Mouse (Mus musculus): ENCODE data around the gene Timm10b. TPM values are rescaled to one million over a fixed set of nuclear protein-coding genes. Genes with fewer than 3 reads are reported as not detected.
A peak's percentile ranks its signal among the peaks of the same experiment; 100 is the strongest.

Timm10b gene
- polyA plus RNA-seq, 1 experiment from 2014 or later, result 199 TPM

GRCm38 (mm10) chr7:105625397-105625796, 14.5 kb upstream of the Timm10b start:
- Histone ChIP-seq H3K27me3 (replicated peaks) (no peaks in the 10 kb centered on the region), H3K4me3 (replicated peaks) (no peak overlapping the region), H3K9me3 (no peaks in the 10 kb centered on the region), H3K36me3 (peaks cover 26% of the 10 kb centered on the region; the same call in 1 of the 2 replicates), H3K27ac (no peak overlapping the region), H3K4me2 (no peak overlapping the region), H3K4me1 (0 out of 2 replicates have a peak, but pooled peaks cover 6% of the 10 kb centered on the region), H3K9ac (no peak overlapping the region)
- WGBS, result 73% methylated on average over 6 of the region's 6 CpGs
- ATAC-seq (ENCODE audit: insufficient read depth, low FRiP score, low read depth), result no peak

- no peak overlapping the region for H3K27ac ChIP-seq
- peaks cover 12% of the 10 kb centered on the region; the same call in 1 of the 2 replicates for H3K36me3 ChIP-seq
- no peak overlapping the region for H3K4me3 ChIP-seq (replicated peaks)
- 10% methylated on average over 3 of the region's 3 CpGs for WGBS
- H3K4me1 ChIP-seq, result peaks cover 6% of the 10 kb centered on the region; the same call in 1 of the 2 replicates
- H3K4me2 ChIP-seq, result no peak overlapping the region
- no peak overlapping the region for H3K9ac ChIP-seq
- no peaks in the 10 kb centered on the region for H3K9me3 ChIP-seq
- no peaks in the 10 kb centered on the region for H3K27me3 ChIP-seq (replicated peaks)
- ATAC-seq (ENCODE audit: insufficient read depth, low FRiP score, low read depth), result 0 out of 2 replicates have a peak, but pooled peaks have one; percentile 12
These were observed 11.2 kb upstream of the Timm10b start for GRCm38 (mm10) chr7:105628633-105629032.

- Histone ChIP-seq H3K27ac (no peak overlapping the region), H3K9me3 (no peaks in the 10 kb centered on the region), H3K27me3 (replicated peaks) (no peaks in the 10 kb centered on the region), H3K4me1 (peaks cover 9% of the 10 kb centered on the region; the same call in 1 of the 2 replicates), H3K9ac (no peak overlapping the region; the same call in 1 of the 2 replicates), H3K4me3 (replicated peaks) (peak overlapping the region; percentile 73), H3K36me3 (peaks cover 16% of the 10 kb centered on the region; the same call in 1 of the 2 replicates), H3K4me2 (peak overlapping the region; percentile 85)
- 28% methylated on average over 4 of the region's 4 CpGs for WGBS
- ATAC-seq (ENCODE audit: insufficient read depth, low FRiP score, low read depth), result no peak
These were observed 7.3 kb upstream of the Timm10b start for GRCm38 (mm10) chr7:105632551-105632972.

GRCm38 (mm10) chr7:105633127-105633800, 6.6 kb upstream of the Timm10b start, which contains the start of gene Trim3:
Gene Trim3 (minus strand): TSS chr7:105633571.
- Histone ChIP-seq H3K4me2 (peak within 1 kb of the TSS; percentile 85), H3K4me3 (replicated peaks) (peak within 1 kb of the TSS; percentile 73), H3K9me3 (no peaks in the 10 kb centered on the region), H3K27ac (peak within 1 kb of the TSS; percentile 74), H3K36me3 (peaks cover 16% of the 10 kb centered on the region; the same call in 1 of the 2 replicates), H3K4me1 (peaks cover 9% of the 10 kb centered on the region; the same call in 1 of the 2 replicates), H3K9ac (peak within 1 kb of the TSS; percentile 62; the same call in 1 of the 2 replicates), H3K27me3 (replicated peaks) (no peaks in the 10 kb centered on the region)
- peak; percentile 91 for ATAC-seq (ENCODE audit: insufficient read depth, low FRiP score, low read depth)
- WGBS, result 2% methylated on average over 44 of the region's 71 CpGs

- Histone ChIP-seq H3K4me1 (peaks cover 12% of the 10 kb centered on the region), H3K36me3 (peaks cover 16% of the 10 kb centered on the region; the same call in 1 of the 2 replicates), H3K4me2 (peak overlapping the region; percentile 85), H3K4me3 (replicated peaks) (peak overlapping the region; percentile 73), H3K27ac (peak overlapping the region; percentile 74), H3K9ac (peak overlapping the region; percentile 62; the same call in 1 of the 2 replicates), H3K9me3 (no peaks in the 10 kb centered on the region), H3K27me3 (replicated peaks) (no peaks in the 10 kb centered on the region)
- no peak; the same call in 1 of the 2 replicates for ATAC-seq (ENCODE audit: insufficient read depth, low FRiP score, low read depth)
- WGBS, result 7% methylated on average over 10 of the region's 10 CpGs
These were observed 6.1 kb upstream of the Timm10b start for GRCm38 (mm10) chr7:105633801-105634135.

GRCm38 (mm10) chr7:105634272-105634920, 5.5 kb upstream of the Timm10b start:
- Histone ChIP-seq H3K36me3 (peaks cover 16% of the 10 kb centered on the region; the same call in 1 of the 2 replicates), H3K9ac (no peak overlapping the region; the same call in 1 of the 2 replicates), H3K27me3 (replicated peaks) (no peaks in the 10 kb centered on the region), H3K4me1 (peaks cover 11% of the 10 kb centered on the region), H3K4me3 (replicated peaks) (no peak overlapping the region; the same call in 1 of the 2 replicates), H3K27ac (no peak overlapping the region), H3K4me2 (peak overlapping the region; percentile 85), H3K9me3 (no peaks in the 10 kb centered on the region)
- ATAC-seq (ENCODE audit: insufficient read depth, low FRiP score, low read depth), result no peak
- WGBS, result 51% methylated on average over 9 of the region's 9 CpGs

- Histone ChIP-seq H3K4me3 (replicated peaks) (no peak overlapping the region), H3K4me1 (peaks cover 16% of the 10 kb centered on the region), H3K4me2 (no peak overlapping the region), H3K27ac (no peak overlapping the region), H3K9ac (no peak overlapping the region), H3K27me3 (replicated peaks) (no peaks in the 10 kb centered on the region), H3K36me3 (peaks cover 16% of the 10 kb centered on the region; the same call in 1 of the 2 replicates), H3K9me3 (no peaks in the 10 kb centered on the region)
- 97% methylated on average over 2 of the region's 2 CpGs for WGBS
- ATAC-seq (ENCODE audit: insufficient read depth, low FRiP score, low read depth), result no peak
These were observed 4.1 kb upstream of the Timm10b start for GRCm38 (mm10) chr7:105635726-105636125.

- peaks cover 27% of the 10 kb centered on the region for H3K4me1 ChIP-seq
- peak overlapping the region; percentile 25; the same call in 1 of the 2 replicates for H3K4me2 ChIP-seq
- no peak for ATAC-seq (ENCODE audit: insufficient read depth, low FRiP score, low read depth)
- no peak overlapping the region for H3K4me3 ChIP-seq (replicated peaks)
- no peaks in the 10 kb centered on the region for H3K27me3 ChIP-seq (replicated peaks)
- no peak overlapping the region for H3K27ac ChIP-seq
- no peak overlapping the region for H3K9ac ChIP-seq
- WGBS, result 92% methylated on average over 6 of the region's 6 CpGs
- H3K9me3 ChIP-seq, result no peaks in the 10 kb centered on the region
- peaks cover 22% of the 10 kb centered on the region; the same call in 1 of the 2 replicates for H3K36me3 ChIP-seq
These were observed 1.1 kb upstream of the Timm10b start for GRCm38 (mm10) chr7:105638776-105639175.

GRCm38 (mm10) chr7:105639304-105639703, 552 bp upstream of the Timm10b start:
- Histone ChIP-seq H3K4me1 (peaks cover 25% of the 10 kb centered on the region), H3K9ac (peak overlapping the region; percentile 77; the same call in 1 of the 2 replicates), H3K36me3 (peaks cover 22% of the 10 kb centered on the region; the same call in 1 of the 2 replicates), H3K27ac (no peak overlapping the region), H3K4me2 (peak overlapping the region; percentile 93), H3K27me3 (replicated peaks) (no peaks in the 10 kb centered on the region), H3K9me3 (no peaks in the 10 kb centered on the region), H3K4me3 (replicated peaks) (peak overlapping the region; percentile 73)
- ATAC-seq (ENCODE audit: insufficient read depth, low FRiP score, low read depth), result no peak
- WGBS, result 63% methylated on average over 9 of the region's 9 CpGs

- Histone ChIP-seq H3K9me3 (no peaks in the 10 kb centered on the region), H3K4me3 (replicated peaks) (peak within 1 kb of the TSS; percentile 73), H3K4me2 (peak within 1 kb of the TSS; percentile 93), H3K9ac (peak within 1 kb of the TSS; percentile 77), H3K4me1 (peaks cover 25% of the 10 kb centered on the region), H3K36me3 (peaks cover 22% of the 10 kb centered on the region; the same call in 1 of the 2 replicates), H3K27me3 (replicated peaks) (no peaks in the 10 kb centered on the region), H3K27ac (peak within 1 kb of the TSS; percentile 90)
- peak; percentile 97 for ATAC-seq (ENCODE audit: insufficient read depth, low FRiP score, low read depth)
- 0% methylated on average over 45 of the region's 45 CpGs for WGBS
These were observed 507 bp downstream of the Timm10b start, which contains the start of the genes Arfip2 and Gm45799 for GRCm38 (mm10) chr7:105640233-105640893. Gene Arfip2 (minus strand): TSS chr7:105640416. Gene Gm45799 (plus strand): TSS chr7:105640552.

- Histone ChIP-seq H3K4me1 (peaks cover 25% of the 10 kb centered on the region), H3K4me2 (peak overlapping the region; percentile 93), H3K36me3 (peaks cover 19% of the 10 kb centered on the region; the same call in 1 of the 2 replicates), H3K27me3 (replicated peaks) (no peaks in the 10 kb centered on the region), H3K9me3 (no peaks in the 10 kb centered on the region), H3K4me3 (replicated peaks) (peak overlapping the region; percentile 73), H3K9ac (peak overlapping the region; percentile 68), H3K27ac (peak overlapping the region; percentile 90)
- under 1% methylated on average over 18 of the region's 18 CpGs for WGBS
- ATAC-seq (ENCODE audit: insufficient read depth, low FRiP score, low read depth), result no peak
These were observed 1.0 kb downstream of the Timm10b start for GRCm38 (mm10) chr7:105640894-105641255.
